Mouse (Mus musculus) thymus, adult 2 months (tissue): Measurements from ENCODE around the gene Mycbp2.

ENCODE experiments used
- CTCF ChIP-seq: fragments of 200-500 bp; IDR thresholded peaks from 2 replicates; pipeline ENCODE4 v1.5.1; 2012; ENCODE audit warnings: mild to moderate bottlenecking, control low read depth, low read length, moderate library complexity, borderline replicate concordance; ENCODE audit not compliant: control insufficient read depth, poor library complexity, insufficient read depth; ENCODE audit errors: extremely low read depth
- POLR2A ChIP-seq: fragments of 200-500 bp; IDR thresholded peaks from 2 replicates; pipeline ENCODE4 v1.6.1; 2012; ENCODE audit warnings: mild to moderate bottlenecking, low read length, control low read depth, moderate library complexity; ENCODE audit not compliant: control insufficient read depth, poor library complexity, insufficient read depth; ENCODE audit errors: extremely low read depth

GRCm38 (mm10) chr14:103343791-103344190, 2.8 kb downstream of the Mycbp2 start:
- no peak for TF ChIP-seq POLR2A
- TF ChIP-seq CTCF, result no peak
